Mouse (Mus musculus) midbrain, embryonic 15.5 days (tissue): ENCODE results near the gene Gm10322. TPM values are rescaled to one million over a fixed set of nuclear protein-coding genes. Genes with fewer than 3 reads are reported as not detected.

Experiments used
- polyA plus RNA-seq: library from polyadenylated mRNA; unstranded; fragments of >200 nt; fragmentation: Nextera tagmentation; extraction: Ambion mirVana; gene quantifications from 2 replicates; pipeline ENCODE4 v1.2.1, GENCODE M21; 2015

The Gm10322 gene
- polyA plus RNA-seq, 1 experiment from 2014 or later, result not detected

Other genes starting within 250 kb of the Gm10322 start
- 2.1 and 9.3 TPM in 2 replicates for gene Gm10273, start 220.4 kb upstream of the Gm10322 start, polyA plus RNA-seq
- gene Pla2g12b, start 212.4 kb upstream of the Gm10322 start, polyA plus RNA-seq, result not detected in 2 replicates
- 0.06 and 0.08 TPM in 2 replicates for gene Oit3, start 174.3 kb upstream of the Gm10322 start, polyA plus RNA-seq
- 25.9 and 29.8 TPM in 2 replicates for gene Mcu, start 629 bp downstream of the Gm10322 start, polyA plus RNA-seq
- 75.1 and 76.3 TPM in 2 replicates for gene Micu1, start 86.4 kb downstream of the Gm10322 start, polyA plus RNA-seq